Mouse (Mus musculus): ENCODE data around the gene Slc45a3. TPM values are rescaled to one million over a fixed set of nuclear protein-coding genes. Genes with fewer than 3 reads are reported as not detected.

The Slc45a3 gene
- polyA plus RNA-seq, 1 experiment: 4.3 TPM

- H3K27ac ChIP-seq (ENCODE audit: insufficient read depth, low read length): no peak overlapping the region
- DNase-seq: no peak
- WGBS: 86% methylated on average over 4 of the region's 4 CpGs
Observed at GRCm38 (mm10) chr1:132001880-132002330, 39.1 kb downstream of the Slc45a3 start.

GRCm38 (mm10) chr1:132003111-132003510 is 40.3 kb downstream of the Slc45a3 start:
- TF ChIP-seq POLR2A (IDR thresholded peaks at IDR 0.05; ENCODE audit: borderline replicate concordance, insufficient read depth, low read length) (no peak), CTCF (IDR thresholded peaks at IDR 0.05; ENCODE audit: borderline replicate concordance, insufficient read depth, low read depth, low read length) (no peak)
- H3K4me1 ChIP-seq (ENCODE audit: control insufficient read depth, insufficient read depth, low read length): no peaks in the 10 kb centered on the region
- DNase-seq: no peak
- no peak overlapping the region for H3K4me3 ChIP-seq (replicated peaks; ENCODE audit: insufficient read depth, low read depth, low read length)
- no peaks in the 10 kb centered on the region for H3K27me3 ChIP-seq (ENCODE audit: control insufficient read depth, insufficient read depth, low read length)
- 66% methylated on average over 2 of the region's 2 CpGs for WGBS
- H3K27ac ChIP-seq (ENCODE audit: insufficient read depth, low read length): no peak overlapping the region

More at GRCm38 (mm10) chr1:132001880-132002330, 39.1 kb downstream of the Slc45a3 start:
- Histone ChIP-seq H3K27me3 (ENCODE audit: control insufficient read depth, insufficient read depth, low read length) (no peaks in the 10 kb centered on the region), H3K4me3 (replicated peaks; ENCODE audit: insufficient read depth, low read depth, low read length) (no peak overlapping the region), H3K4me1 (ENCODE audit: control insufficient read depth, insufficient read depth, low read length) (no peaks in the 10 kb centered on the region)
- TF ChIP-seq POLR2A (IDR thresholded peaks at IDR 0.05; ENCODE audit: borderline replicate concordance, insufficient read depth, low read length): no peak
- no peak for TF ChIP-seq CTCF (IDR thresholded peaks at IDR 0.05; ENCODE audit: borderline replicate concordance, insufficient read depth, low read depth, low read length)

GRCm38 (mm10) chr1:132003817-132004216 is 41.0 kb downstream of the Slc45a3 start:
- WGBS: 61% methylated on average over 1 of the region's 1 CpGs
- TF ChIP-seq CTCF (IDR thresholded peaks at IDR 0.05; ENCODE audit: borderline replicate concordance, insufficient read depth, low read depth, low read length) (no peak), POLR2A (IDR thresholded peaks at IDR 0.05; ENCODE audit: borderline replicate concordance, insufficient read depth, low read length) (no peak)
- H3K4me3 ChIP-seq (replicated peaks; ENCODE audit: insufficient read depth, low read depth, low read length): no peak overlapping the region
- DNase-seq: no peak
- H3K27me3 ChIP-seq (ENCODE audit: control insufficient read depth, insufficient read depth, low read length): no peaks in the 10 kb centered on the region
- H3K27ac ChIP-seq (ENCODE audit: insufficient read depth, low read length): no peak overlapping the region
- H3K4me1 ChIP-seq (ENCODE audit: control insufficient read depth, insufficient read depth, low read length): no peaks in the 10 kb centered on the region

- TF ChIP-seq CTCF (IDR thresholded peaks at IDR 0.05; ENCODE audit: borderline replicate concordance, insufficient read depth, low read depth, low read length) (no peak), POLR2A (IDR thresholded peaks at IDR 0.05; ENCODE audit: borderline replicate concordance, insufficient read depth, low read length) (no peak)
- H3K27me3 ChIP-seq (ENCODE audit: control insufficient read depth, insufficient read depth, low read length): no peaks in the 10 kb centered on the region
- no peaks in the 10 kb centered on the region for H3K4me1 ChIP-seq (ENCODE audit: control insufficient read depth, insufficient read depth, low read length)
- no peak for DNase-seq
- H3K27ac ChIP-seq (ENCODE audit: insufficient read depth, low read length): no peak overlapping the region
- H3K4me3 ChIP-seq (replicated peaks; ENCODE audit: insufficient read depth, low read depth, low read length): no peak overlapping the region
- 88% methylated on average over 6 of the region's 6 CpGs for WGBS
Observed at GRCm38 (mm10) chr1:132004574-132005180, 41.9 kb downstream of the Slc45a3 start.

GRCm38 (mm10) chr1:132005466-132005865 is 42.7 kb downstream of the Slc45a3 start:
- 90% methylated on average over 1 of the region's 1 CpGs for WGBS
- no peak for TF ChIP-seq POLR2A (IDR thresholded peaks at IDR 0.05; ENCODE audit: borderline replicate concordance, insufficient read depth, low read length)
- TF ChIP-seq CTCF (IDR thresholded peaks at IDR 0.05; ENCODE audit: borderline replicate concordance, insufficient read depth, low read depth, low read length): no peak
- Histone ChIP-seq H3K27me3 (ENCODE audit: control insufficient read depth, insufficient read depth, low read length) (no peaks in the 10 kb centered on the region), H3K4me1 (ENCODE audit: control insufficient read depth, insufficient read depth, low read length) (no peaks in the 10 kb centered on the region), H3K27ac (ENCODE audit: insufficient read depth, low read length) (no peak overlapping the region), H3K4me3 (replicated peaks; ENCODE audit: insufficient read depth, low read depth, low read length) (no peak overlapping the region)
- no peak for DNase-seq

- 85% methylated on average over 3 of the region's 3 CpGs for WGBS
- TF ChIP-seq POLR2A (IDR thresholded peaks at IDR 0.05; ENCODE audit: borderline replicate concordance, insufficient read depth, low read length) (no peak), CTCF (IDR thresholded peaks at IDR 0.05; ENCODE audit: borderline replicate concordance, insufficient read depth, low read depth, low read length) (no peak)
- Histone ChIP-seq H3K4me3 (replicated peaks; ENCODE audit: insufficient read depth, low read depth, low read length) (no peak overlapping the region), H3K4me1 (ENCODE audit: control insufficient read depth, insufficient read depth, low read length) (no peaks in the 10 kb centered on the region), H3K27ac (ENCODE audit: insufficient read depth, low read length) (no peak overlapping the region), H3K27me3 (ENCODE audit: control insufficient read depth, insufficient read depth, low read length) (no peaks in the 10 kb centered on the region)
- no peak for DNase-seq
Observed at GRCm38 (mm10) chr1:132006046-132006445, 43.3 kb downstream of the Slc45a3 start.

GRCm38 (mm10) chr1:132006721-132007120 is 44.0 kb downstream of the Slc45a3 start:
- WGBS: 36% methylated on average over 5 of the region's 5 CpGs
- no peak for TF ChIP-seq CTCF (IDR thresholded peaks at IDR 0.05; ENCODE audit: borderline replicate concordance, insufficient read depth, low read depth, low read length)
- no peak for TF ChIP-seq POLR2A (IDR thresholded peaks at IDR 0.05; ENCODE audit: borderline replicate concordance, insufficient read depth, low read length)
- H3K4me3 ChIP-seq (replicated peaks; ENCODE audit: insufficient read depth, low read depth, low read length): no peak overlapping the region
- no peaks in the 10 kb centered on the region for H3K4me1 ChIP-seq (ENCODE audit: control insufficient read depth, insufficient read depth, low read length)
- H3K27me3 ChIP-seq (ENCODE audit: control insufficient read depth, insufficient read depth, low read length): no peaks in the 10 kb centered on the region
- DNase-seq: no peak
- no peak overlapping the region for H3K27ac ChIP-seq (ENCODE audit: insufficient read depth, low read length)

GRCm38 (mm10) chr1:132007282-132007815 is 44.6 kb downstream of the Slc45a3 start, which contains the start of gene Elk4:
TSS of gene Elk4 (plus strand) at chr1:132007607.
- no peaks in the 10 kb centered on the region for H3K4me1 ChIP-seq (ENCODE audit: control insufficient read depth, insufficient read depth, low read length)
- peak; percentile 73; the same call in 1 of the 2 replicates for TF ChIP-seq POLR2A (IDR thresholded peaks at IDR 0.05; ENCODE audit: borderline replicate concordance, insufficient read depth, low read length)
- TF ChIP-seq CTCF (IDR thresholded peaks at IDR 0.05; ENCODE audit: borderline replicate concordance, insufficient read depth, low read depth, low read length): no peak
- under 1% methylated on average over 61 of the region's 61 CpGs for WGBS
- DNase-seq: peak; percentile 87 to 89
- H3K4me3 ChIP-seq (replicated peaks; ENCODE audit: insufficient read depth, low read depth, low read length): peak within 1 kb of the TSS; percentile 77
- H3K27ac ChIP-seq (ENCODE audit: insufficient read depth, low read length): peak within 1 kb of the TSS; percentile 83
- H3K27me3 ChIP-seq (ENCODE audit: control insufficient read depth, insufficient read depth, low read length): no peaks in the 10 kb centered on the region
